Mouse (Mus musculus) lung, postnatal 25 days (tissue): ENCODE results near the gene Mrtfb.

Experiments used
- DNase-seq: peaks from one replicate; pipeline ENCODE4 v3.0.0; 2022; ENCODE audit warnings: low spot score

Gene Mrtfb

GRCm38 (mm10) chr16:13255855-13256635, at the start of gene Mrtfb:
Gene Mrtfb (plus strand): TSS chr16:13256481.
- peak; percentile 90 for DNase-seq

GRCm38 (mm10) chr16:13207649-13208048, 48.6 kb upstream of the Mrtfb start:
- DNase-seq = no peak

- no peak for DNase-seq
These were observed 48.2 kb upstream of the Mrtfb start for GRCm38 (mm10) chr16:13208087-13208486.

- no peak for DNase-seq
These were observed 43.5 kb upstream of the Mrtfb start for GRCm38 (mm10) chr16:13212781-13213180.

- DNase-seq = no peak
These were observed 39.9 kb upstream of the Mrtfb start for GRCm38 (mm10) chr16:13216116-13216952.

- DNase-seq = no peak
These were observed 38.3 kb upstream of the Mrtfb start for GRCm38 (mm10) chr16:13217951-13218350.

GRCm38 (mm10) chr16:13221475-13221874, 34.8 kb upstream of the Mrtfb start:
- no peak for DNase-seq

GRCm38 (mm10) chr16:13232043-13232442, 24.2 kb upstream of the Mrtfb start:
- peak; percentile 22 for DNase-seq

GRCm38 (mm10) chr16:13232912-13233802, 23.1 kb upstream of the Mrtfb start:
- peak; percentile 90 for DNase-seq

- DNase-seq = no peak
These were observed 17.2 kb upstream of the Mrtfb start for GRCm38 (mm10) chr16:13239039-13239438.

- DNase-seq = peak; percentile 63
These were observed 16.7 kb upstream of the Mrtfb start for GRCm38 (mm10) chr16:13239544-13239943.

GRCm38 (mm10) chr16:13240326-13240725, 16.0 kb upstream of the Mrtfb start:
- peak; percentile 61 for DNase-seq

- DNase-seq = no peak
These were observed 10.6 kb upstream of the Mrtfb start for GRCm38 (mm10) chr16:13245658-13246057.

- no peak for DNase-seq
These were observed 9.4 kb upstream of the Mrtfb start for GRCm38 (mm10) chr16:13246855-13247254.

GRCm38 (mm10) chr16:13250061-13250460, 6.2 kb upstream of the Mrtfb start:
- DNase-seq = no peak

- DNase-seq = no peak
These were observed 616 bp downstream of the Mrtfb start for GRCm38 (mm10) chr16:13256667-13257527.

- no peak for DNase-seq
These were observed 1.2 kb downstream of the Mrtfb start for GRCm38 (mm10) chr16:13257528-13257835.

- DNase-seq = no peak
These were observed 2.7 kb downstream of the Mrtfb start for GRCm38 (mm10) chr16:13259026-13259425.

- DNase-seq = no peak
These were observed 10.0 kb downstream of the Mrtfb start for GRCm38 (mm10) chr16:13266312-13266711.

GRCm38 (mm10) chr16:13267350-13267904, 11.1 kb downstream of the Mrtfb start:
- no peak for DNase-seq

GRCm38 (mm10) chr16:13269426-13269825, 13.1 kb downstream of the Mrtfb start:
- DNase-seq = no peak
